Comparison of ENCODE assay signal across 7 mouse cellular contexts in the genomic region with DNA sequence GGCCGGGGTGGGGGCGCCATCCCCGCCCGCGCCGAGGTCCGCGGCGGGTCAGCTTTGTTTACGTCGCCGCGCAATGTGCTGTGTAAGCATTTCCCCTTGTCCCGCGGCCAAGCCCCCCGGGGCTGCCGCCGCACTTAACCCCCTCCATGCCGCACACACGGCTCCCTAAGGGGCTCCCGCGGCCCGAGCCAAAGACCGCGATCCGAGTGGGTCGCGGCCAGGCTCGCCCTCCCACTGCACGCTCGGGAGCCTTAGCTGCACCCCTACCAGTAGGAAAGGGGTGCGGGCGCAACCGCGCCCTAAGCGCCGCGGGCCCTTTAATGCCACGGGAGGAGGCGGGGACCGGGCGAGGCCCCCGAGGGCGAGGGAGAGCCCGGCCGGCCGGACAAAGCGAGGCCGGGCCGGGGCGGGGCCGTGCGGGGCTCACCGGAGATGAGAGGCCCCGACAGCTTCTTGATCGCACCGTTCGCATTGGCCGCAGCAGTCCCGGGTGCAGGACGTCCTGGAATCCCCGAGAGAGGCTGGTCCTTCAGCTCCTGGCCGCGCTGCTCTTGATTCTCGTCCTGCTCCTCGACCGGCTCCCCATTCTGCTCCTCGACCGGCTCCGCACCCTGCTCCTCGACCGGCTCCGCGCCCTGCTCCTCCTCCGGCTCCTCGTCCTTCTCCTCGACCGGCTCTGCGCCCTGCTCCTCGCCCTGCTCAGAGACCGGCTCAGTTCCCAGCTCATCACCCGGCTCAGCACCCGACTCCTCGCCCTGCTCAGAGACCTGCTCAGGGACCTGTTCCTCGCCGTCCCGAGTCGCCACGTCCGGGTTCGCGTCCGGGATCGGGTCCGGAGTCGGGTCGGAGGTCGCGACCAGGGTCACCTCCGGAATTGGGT. TPM values are rescaled to one million over a fixed set of nuclear protein-coding genes. Genes with fewer than 3 reads are reported as not detected.
DNase-seq lines count a peak whose midpoint lies in the region; ATAC-seq and TF ChIP-seq lines count a peak whose summit lies in the region.

No protein-coding gene starts in this region.

- WGBS in hindbrain, embryonic 14.5 days, result 33% methylated on average over 95 of the region's 100 CpGs
- WGBS in lung, embryonic 14.5 days, result 22% methylated on average over 91 of the region's 100 CpGs
- 23% methylated on average over 86 of the region's 100 CpGs for WGBS in stomach, postnatal 0 days

- peaks cover 3% of the 10 kb centered on the region; the same call in 1 of the 2 replicates for H3K27me3 ChIP-seq in hindbrain, embryonic 14.5 days (ENCODE audit: control insufficient read depth, insufficient read depth, low read length)
- no peaks in the 10 kb centered on the region for H3K27me3 ChIP-seq in lung, embryonic 14.5 days (ENCODE audit: insufficient read depth, low read length)
- no peaks in the 10 kb centered on the region for H3K27me3 ChIP-seq in stomach, postnatal 0 days (ENCODE audit: control insufficient read depth, insufficient read depth, low read length)

- peak overlapping the region; percentile 60 for H3K9ac ChIP-seq in hindbrain, embryonic 14.5 days
- H3K9ac ChIP-seq in lung, embryonic 14.5 days, result peak overlapping the region; percentile 70
- H3K9ac ChIP-seq in stomach, postnatal 0 days (ENCODE audit: low read length), result peak overlapping the region; percentile 68

- DNase-seq in CD4-positive helper T cell, adult 2 months (ENCODE audit: low read depth, low spot score), result peak; percentile 16
- DNase-seq in Muller cell, postnatal 12 days (ENCODE audit: inconsistent ontology term), result peak; percentile 35
- DNase-seq in gastrocnemius, adult 18-20 months (ENCODE audit: low spot score), result peak; percentile 35
- DNase-seq in hindbrain, embryonic 14.5 days (ENCODE audit: low spot score), result no peak
- DNase-seq in lung, embryonic 14.5 days, result peak; percentile 77
- peak; percentile 71 for DNase-seq in stomach, postnatal 0 days (ENCODE audit: low spot score)
- no peak for DNase-seq in right cerebral cortex, postnatal 4 days

- H3K9me3 ChIP-seq in hindbrain, embryonic 14.5 days (ENCODE audit: control insufficient read depth, low read length), result peaks cover 21% of the 10 kb centered on the region; the same call in 1 of the 2 replicates
- H3K9me3 ChIP-seq in lung, embryonic 14.5 days (ENCODE audit: low read depth, low read length), result peaks cover 22% of the 10 kb centered on the region; the same call in 1 of the 2 replicates
- peaks cover 10% of the 10 kb centered on the region for H3K9me3 ChIP-seq in stomach, postnatal 0 days (ENCODE audit: control insufficient read depth, low read length)

- H3K36me3 ChIP-seq in hindbrain, embryonic 14.5 days (replicated peaks; ENCODE audit: control insufficient read depth, insufficient read depth), result no peaks in the 10 kb centered on the region
- H3K36me3 ChIP-seq in lung, embryonic 14.5 days (ENCODE audit: insufficient read depth), result no peaks in the 10 kb centered on the region
- no peaks in the 10 kb centered on the region for H3K36me3 ChIP-seq in stomach, postnatal 0 days (ENCODE audit: control insufficient read depth, insufficient read depth, low read length)

- peak overlapping the region; percentile 49 for H3K4me3 ChIP-seq in hindbrain, embryonic 14.5 days (replicated peaks; ENCODE audit: low read length)
- H3K4me3 ChIP-seq in lung, embryonic 14.5 days (ENCODE audit: low read depth, low read length), result peak overlapping the region; percentile 58
- H3K4me3 ChIP-seq in stomach, postnatal 0 days (ENCODE audit: low read depth, low read length), result peak overlapping the region; percentile 55

- TF ChIP-seq EP300 in stomach, postnatal 0 days (optimal IDR thresholded peaks at IDR 0.05), result no peak

- no peak for TF ChIP-seq CTCF in lung, embryonic 14.5 days (IDR thresholded peaks at IDR 0.05; ENCODE audit: low read depth)
- no peak for TF ChIP-seq CTCF in stomach, postnatal 0 days (IDR thresholded peaks at IDR 0.05; ENCODE audit: low read depth)

- peak overlapping the region; percentile 71; the same call in 1 of the 2 replicates for H3K27ac ChIP-seq in hindbrain, embryonic 14.5 days
- H3K27ac ChIP-seq in lung, embryonic 14.5 days (ENCODE audit: low read depth), result peak overlapping the region; percentile 61
- peak overlapping the region; percentile 73 for H3K27ac ChIP-seq in stomach, postnatal 0 days (replicated peaks)

- H3K4me2 ChIP-seq in hindbrain, embryonic 14.5 days (replicated peaks), result peak overlapping the region; percentile 58
- peak overlapping the region; percentile 70 for H3K4me2 ChIP-seq in lung, embryonic 14.5 days
- peak overlapping the region; percentile 63 for H3K4me2 ChIP-seq in stomach, postnatal 0 days (replicated peaks; ENCODE audit: low read depth)

- peaks cover 8% of the 10 kb centered on the region for H3K4me1 ChIP-seq in hindbrain, embryonic 14.5 days (replicated peaks; ENCODE audit: control insufficient read depth, insufficient read depth, low read length)
- H3K4me1 ChIP-seq in lung, embryonic 14.5 days (ENCODE audit: insufficient read depth), result peaks cover 6% of the 10 kb centered on the region; the same call in 1 of the 2 replicates
- H3K4me1 ChIP-seq in stomach, postnatal 0 days (replicated peaks; ENCODE audit: control insufficient read depth, insufficient read depth), result peaks cover under 1% of the 10 kb centered on the region; the same call in 1 of the 2 replicates

- ATAC-seq in hindbrain, embryonic 14.5 days (ENCODE audit: low FRiP score), result no peak
- peak; percentile 19 for ATAC-seq in lung, embryonic 14.5 days (ENCODE audit: insufficient read depth)
- peak; percentile 39 for ATAC-seq in stomach, postnatal 0 days (ENCODE audit: low FRiP score, low TSS enrichment)

RNA-seq across cellular contexts. Expression of gene Cdkn1c, which starts 1.3 kb away (rescaled TPM):
- 10 to 100 TPM; 18.6 to 21.6 TPM for total RNA-seq in gastrocnemius, adult 18-20 months (2021)
- polyA plus RNA-seq in hindbrain, embryonic 14.5 days (2014; fragmentation: Nextera tagmentation; extraction: Ambion mirVana), result 293 and 336 TPM in 2 replicates
- 587 and 596 TPM in 2 replicates for polyA plus RNA-seq in lung, embryonic 14.5 days (2014; fragmentation: Nextera tagmentation; extraction: Ambion mirVana)
- polyA plus RNA-seq in stomach, postnatal 0 days (2015; fragmentation: Nextera tagmentation; extraction: Ambion mirVana), result 185 and 199 TPM in 2 replicates

RNA-seq across cellular contexts. Expression of gene Slc22a18, which starts 14.0 kb away (rescaled TPM):
- total RNA-seq in gastrocnemius, adult 18-20 months (2021), result under 1 TPM; 0.17 to 0.32 TPM
- 0.90 and 1.0 TPM in 2 replicates for polyA plus RNA-seq in hindbrain, embryonic 14.5 days (2014; fragmentation: Nextera tagmentation; extraction: Ambion mirVana)
- 0.91 and 1.4 TPM in 2 replicates for polyA plus RNA-seq in lung, embryonic 14.5 days (2014; fragmentation: Nextera tagmentation; extraction: Ambion mirVana)
- 27.0 and 28.1 TPM in 2 replicates for polyA plus RNA-seq in stomach, postnatal 0 days (2015; fragmentation: Nextera tagmentation; extraction: Ambion mirVana)

RNA-seq across cellular contexts. Expression of gene Phlda2, which starts 43.4 kb away (rescaled TPM):
- not detected for total RNA-seq in gastrocnemius, adult 18-20 months (2021)
- polyA plus RNA-seq in hindbrain, embryonic 14.5 days (2014; fragmentation: Nextera tagmentation; extraction: Ambion mirVana), result 0.57 and 0.87 TPM in 2 replicates
- 2.9 and 3.9 TPM in 2 replicates for polyA plus RNA-seq in lung, embryonic 14.5 days (2014; fragmentation: Nextera tagmentation; extraction: Ambion mirVana)
- polyA plus RNA-seq in stomach, postnatal 0 days (2015; fragmentation: Nextera tagmentation; extraction: Ambion mirVana), result 15.3 and 16.8 TPM in 2 replicates

Comparison
In these comparisons a context has a peak if more than half of its experiments do, and no peak if none do; other contexts are left out.
1. DNase-seq: peak in CD4-positive helper T cell, adult 2 months (single experiment), Muller cell, postnatal 12 days (single experiment), gastrocnemius, adult 18-20 months (single experiment), lung, embryonic 14.5 days (single experiment) and stomach, postnatal 0 days (single experiment); none in hindbrain, embryonic 14.5 days (single experiment) and right cerebral cortex, postnatal 4 days (single experiment).
2. RNA of gene Slc22a18, which starts 14.0 kb away (polyA plus RNA-seq): 27.0 to 28.1 TPM in stomach, postnatal 0 days; 0.91 to 1.4 TPM in lung, embryonic 14.5 days and 0.90 to 1.0 TPM in hindbrain, embryonic 14.5 days; every median in the first group is over 10 times any median in the second.
3. Peak in every context shown above with its lines, with median percentiles within 50 percentile points of each other: H3K27ac ChIP-seq, H3K4me2 ChIP-seq, H3K4me3 ChIP-seq and H3K9ac ChIP-seq.